8 mouse cellular contexts compared by ENCODE assay signal in genomic region chr9:95953658-95954057, GRCm38 (mm10). TPM values are rescaled to one million over a fixed set of nuclear protein-coding genes. Genes with fewer than 3 reads are reported as not detected.
A peak's percentile ranks its signal among the peaks of the same experiment; 100 is the strongest.
DNase-seq lines count a peak whose midpoint lies in the region; ATAC-seq and TF ChIP-seq lines count a peak whose summit lies in the region.

No protein-coding gene starts in this region.

- no peak for TF ChIP-seq EP300 in heart, adult 2 months (IDR thresholded peaks at IDR 0.05; ENCODE audit: insufficient read depth, low read depth, low read length)

- H3K4me3 ChIP-seq in heart, adult 2 months: peak overlapping the region; percentile 91
- peak overlapping the region; percentile 96; the same call in 1 of the 2 replicates for H3K4me3 ChIP-seq in neural tube, embryonic 11.5 days (ENCODE audit: low read depth, low read length)
- peak overlapping the region; percentile 83 for H3K4me3 ChIP-seq in intestine, postnatal 0 days (ENCODE audit: low read depth, low read length)

- intact Hi-C loops in heart, adult 2 months (cut with DNase I): loop anchor here (2.0 to 10.0 kb wide), 5 partner anchors 95 to 521 kb away; partner anchors contain the start of genes Gk5, Rnf7, Tfdp2 and Trpc1

- H3K4me1 ChIP-seq in heart, adult 2 months (ENCODE audit: control insufficient read depth, insufficient read depth, low read length): no peaks in the 10 kb centered on the region; the same call in 1 of the 2 replicates
- H3K4me1 ChIP-seq in neural tube, embryonic 11.5 days (ENCODE audit: control insufficient read depth, insufficient read depth, low read length): no peaks in the 10 kb centered on the region
- 0 out of 2 replicates have a peak, but pooled peaks cover 2% of the 10 kb centered on the region for H3K4me1 ChIP-seq in intestine, postnatal 0 days (replicated peaks; ENCODE audit: control insufficient read depth, insufficient read depth, low read length)

- H3K79me2 ChIP-seq in heart, adult 2 months (replicated peaks; ENCODE audit: control insufficient read depth, insufficient read depth, low read length): peaks cover 7% of the 10 kb centered on the region

- no peak for DNase-seq in heart, adult 2 months
- no peak for DNase-seq in heart, adult 9 months (ENCODE audit: low spot score in 2 of 2)
- DNase-seq in neural tube, embryonic 11.5 days (ENCODE audit: low spot score): no peak
- DNase-seq in neural tube, embryonic 10.5 days (ENCODE audit: extremely low spot score, low spot score): no peak
- no peak for DNase-seq in spleen, adult 18-20 months
- DNase-seq in layer of hippocampus, adult 8-10 months (ENCODE audit: low spot score in 2 of 2): no peak

- ATAC-seq in neural tube, embryonic 11.5 days (ENCODE audit: insufficient read depth, low FRiP score, low TSS enrichment): no peak
- ATAC-seq in intestine, postnatal 0 days: no peak
- no peak for ATAC-seq in activated CD4-positive, CD25-positive, alpha-beta regulatory T cell, adult 4 months

- H3K4me2 ChIP-seq in neural tube, embryonic 11.5 days (ENCODE audit: low read depth): no peak overlapping the region; the same call in 1 of the 2 replicates
- H3K4me2 ChIP-seq in intestine, postnatal 0 days (replicated peaks; ENCODE audit: low read depth): peak overlapping the region; percentile 64

- TF ChIP-seq CTCF in heart, adult 2 months (IDR thresholded peaks at IDR 0.05): no peak
- no peak for TF ChIP-seq CTCF in intestine, postnatal 0 days (IDR thresholded peaks at IDR 0.05; ENCODE audit: low read depth)

- H3K27ac ChIP-seq in heart, adult 2 months: no peak overlapping the region
- H3K27ac ChIP-seq in neural tube, embryonic 11.5 days (ENCODE audit: low read depth, low read length): no peak overlapping the region
- no peak overlapping the region for H3K27ac ChIP-seq in intestine, postnatal 0 days (ENCODE audit: low read depth, low read length)

- WGBS in heart, adult 2 months: 60% methylated on average over 4 of the region's 4 CpGs
- WGBS in neural tube, embryonic 11.5 days: 83% methylated on average over 4 of the region's 4 CpGs
- WGBS in intestine, postnatal 0 days: 82% methylated on average over 4 of the region's 4 CpGs

- no peaks in the 10 kb centered on the region for H3K27me3 ChIP-seq in heart, adult 2 months (ENCODE audit: control insufficient read depth, insufficient read depth, low read length)
- no peaks in the 10 kb centered on the region for H3K27me3 ChIP-seq in neural tube, embryonic 11.5 days (ENCODE audit: control insufficient read depth, insufficient read depth, low read length)
- H3K27me3 ChIP-seq in intestine, postnatal 0 days (replicated peaks; ENCODE audit: control insufficient read depth, insufficient read depth, low read length): no peaks in the 10 kb centered on the region

- no peaks in the 10 kb centered on the region for H3K9me3 ChIP-seq in neural tube, embryonic 11.5 days (ENCODE audit: control insufficient read depth, low read length)
- H3K9me3 ChIP-seq in intestine, postnatal 0 days (ENCODE audit: control insufficient read depth): no peaks in the 10 kb centered on the region

- H3K36me3 ChIP-seq in heart, adult 2 months (ENCODE audit: control insufficient read depth, insufficient read depth, low read length): no peaks in the 10 kb centered on the region
- no peaks in the 10 kb centered on the region for H3K36me3 ChIP-seq in neural tube, embryonic 11.5 days (ENCODE audit: control insufficient read depth, insufficient read depth, low read length)
- no peaks in the 10 kb centered on the region for H3K36me3 ChIP-seq in intestine, postnatal 0 days (ENCODE audit: control insufficient read depth, insufficient read depth)

- TF ChIP-seq POLR2A in heart, adult 2 months (IDR thresholded peaks at IDR 0.05; ENCODE audit: insufficient read depth, low read depth, low read length): no peak

- no peak overlapping the region for H3K9ac ChIP-seq in heart, adult 2 months (ENCODE audit: low read depth, low read length)
- H3K9ac ChIP-seq in neural tube, embryonic 11.5 days (ENCODE audit: low read length): no peak overlapping the region
- peak overlapping the region; percentile 96; the same call in 1 of the 2 replicates for H3K9ac ChIP-seq in intestine, postnatal 0 days (ENCODE audit: low read depth, low read length)

RNA-seq across cellular contexts. Expression of gene Xrn1, which starts 0.9 kb away (rescaled TPM):
- 10 to 100 TPM; 16.3 to 20.4 TPM for total RNA-seq in heart, adult 2 months (2021)
- 3.3 and 6.5 TPM in 2 replicates for polyA plus RNA-seq in heart, adult 2 months (2012; rRNA removed)
- 13.9 and 17.3 TPM in 2 replicates for polyA plus RNA-seq in neural tube, embryonic 11.5 days (2014; fragmentation: Nextera tagmentation; extraction: Ambion mirVana)
- polyA plus RNA-seq in intestine, postnatal 0 days (2015; fragmentation: Nextera tagmentation; extraction: Ambion mirVana): 7.4 and 10.0 TPM in 2 replicates
- 10 to 100 TPM; 37.3 to 54.8 TPM for polyA plus RNA-seq in activated CD4-positive, CD25-positive, alpha-beta regulatory T cell, adult 4 months (2017; shearing (Covaris generic))
- total RNA-seq in layer of hippocampus, adult 8-10 months (2022): 10 to 100 TPM; 26.5 to 32.5 (median 31.9) TPM
